Mouse (Mus musculus) CD4-positive naive resting alpha-beta T cell, adult 57 days (primary cell): ENCODE data around the gene Olfr574. TPM values are rescaled to one million over a fixed set of nuclear protein-coding genes. Genes with fewer than 3 reads are reported as not detected.

ENCODE experiments used
- total RNA-seq: library from RNA; stranded (reverse); gene quantifications from one replicate; pipeline ENCODE4 v1.2.4, GENCODE M21; 2023

Olfr574 gene
- total RNA-seq, result not detected

GRCm38 (mm10) chr7:102948167-102948566 lies at the start of gene Olfr574:
TSS of gene Olfr574 (plus strand) at chr7:102948467.

GRCm38 (mm10) chr7:102917032-102917875 lies 31.0 kb upstream of the Olfr574 start, which contains the start of gene Olfr571:
TSS of gene Olfr571 (minus strand) at chr7:102917536.

GRCm38 (mm10) chr7:102924109-102924508 lies 24.2 kb upstream of the Olfr574 start, which contains the start of gene Olfr572:
TSS of gene Olfr572 (plus strand) at chr7:102924409.

GRCm38 (mm10) chr7:102942475-102942874 lies 5.8 kb upstream of the Olfr574 start, which contains the start of gene Olfr573-ps1:
TSS of gene Olfr573-ps1 (minus strand) at chr7:102942575.

GRCm38 (mm10) chr7:102958593-102958992 lies 10.3 kb downstream of the Olfr574 start, which contains the start of gene Olfr575:
TSS of gene Olfr575 (minus strand) at chr7:102958775.

GRCm38 (mm10) chr7:102962360-102962759 lies 14.1 kb downstream of the Olfr574 start, which contains the start of gene Olfr576:
TSS of gene Olfr576 (plus strand) at chr7:102962660.

GRCm38 (mm10) chr7:102975843-102976242 lies 27.6 kb downstream of the Olfr574 start, which contains the start of gene Olfr577:
TSS of gene Olfr577 (minus strand) at chr7:102975943.

GRCm38 (mm10) chr7:102989224-102989623 lies 41.0 kb downstream of the Olfr574 start, which contains the start of gene Olfr578:
TSS of gene Olfr578 (minus strand) at chr7:102989324.

Other genes starting within 250 kb of the Olfr574 start
- gene Olfr558, start 246.3 kb upstream of the Olfr574 start, total RNA-seq, result not detected
- not detected for gene Olfr33, start 229.4 kb upstream of the Olfr574 start, total RNA-seq
- not detected for gene Olfr559, start 221.0 kb upstream of the Olfr574 start, total RNA-seq
- not detected for gene Olfr560, start 189.1 kb upstream of the Olfr574 start, total RNA-seq
- gene Olfr78, start 189.0 kb upstream of the Olfr574 start, total RNA-seq, result not detected
- gene Olfr561, start 177.2 kb upstream of the Olfr574 start, total RNA-seq, result not detected
- gene Olfr564, start 145.0 kb upstream of the Olfr574 start, total RNA-seq, result not detected
- not detected for gene Olfr566, start 89.7 kb upstream of the Olfr574 start, total RNA-seq
- gene Olfr568, start 71.3 kb upstream of the Olfr574 start, total RNA-seq, result not detected
- not detected for gene Olfr569, start 57.6 kb upstream of the Olfr574 start, total RNA-seq
- not detected for gene Olfr570, start 53.9 kb upstream of the Olfr574 start, total RNA-seq
- not detected for gene Olfr571, start 30.9 kb upstream of the Olfr574 start, total RNA-seq
- gene Olfr572, start 24.1 kb upstream of the Olfr574 start, total RNA-seq, result not detected
- not detected for gene Olfr573-ps1, start 5.9 kb upstream of the Olfr574 start, total RNA-seq
- not detected for gene Olfr575, start 10.3 kb downstream of the Olfr574 start, total RNA-seq
- gene Olfr576, start 14.2 kb downstream of the Olfr574 start, total RNA-seq, result not detected
- gene Olfr577, start 27.5 kb downstream of the Olfr574 start, total RNA-seq, result not detected
- not detected for gene Olfr578, start 40.9 kb downstream of the Olfr574 start, total RNA-seq
- gene Olfr582, start 89.6 kb downstream of the Olfr574 start, total RNA-seq, result not detected
- gene Olfr583, start 102.8 kb downstream of the Olfr574 start, total RNA-seq, result not detected
- gene Olfr584, start 133.4 kb downstream of the Olfr574 start, total RNA-seq, result not detected
- gene Olfr585, start 149.3 kb downstream of the Olfr574 start, total RNA-seq, result not detected
- gene Olfr586, start 177.2 kb downstream of the Olfr574 start, total RNA-seq, result not detected
- not detected for gene Olfr588-ps1, start 192.4 kb downstream of the Olfr574 start, total RNA-seq
- not detected for gene Olfr589, start 207.9 kb downstream of the Olfr574 start, total RNA-seq
- not detected for gene Olfr591, start 229.9 kb downstream of the Olfr574 start, total RNA-seq
- not detected for gene Olfr592, start 236.3 kb downstream of the Olfr574 start, total RNA-seq